Mouse (Mus musculus) CD8-positive naive resting alpha-beta T cell, adult 2 months (primary cell): ENCODE results near the gene Zbtb45.
A peak's percentile ranks its signal among the peaks of the same experiment; 100 is the strongest.

Experiments used
- DNase-seq, 2 experiments: peaks; one replicate each; pipeline ENCODE4 v3.0.0; 2022; ENCODE audit warnings: low read depth in 2 of 2, low spot score in 2 of 2

Zbtb45 gene

DNA sequence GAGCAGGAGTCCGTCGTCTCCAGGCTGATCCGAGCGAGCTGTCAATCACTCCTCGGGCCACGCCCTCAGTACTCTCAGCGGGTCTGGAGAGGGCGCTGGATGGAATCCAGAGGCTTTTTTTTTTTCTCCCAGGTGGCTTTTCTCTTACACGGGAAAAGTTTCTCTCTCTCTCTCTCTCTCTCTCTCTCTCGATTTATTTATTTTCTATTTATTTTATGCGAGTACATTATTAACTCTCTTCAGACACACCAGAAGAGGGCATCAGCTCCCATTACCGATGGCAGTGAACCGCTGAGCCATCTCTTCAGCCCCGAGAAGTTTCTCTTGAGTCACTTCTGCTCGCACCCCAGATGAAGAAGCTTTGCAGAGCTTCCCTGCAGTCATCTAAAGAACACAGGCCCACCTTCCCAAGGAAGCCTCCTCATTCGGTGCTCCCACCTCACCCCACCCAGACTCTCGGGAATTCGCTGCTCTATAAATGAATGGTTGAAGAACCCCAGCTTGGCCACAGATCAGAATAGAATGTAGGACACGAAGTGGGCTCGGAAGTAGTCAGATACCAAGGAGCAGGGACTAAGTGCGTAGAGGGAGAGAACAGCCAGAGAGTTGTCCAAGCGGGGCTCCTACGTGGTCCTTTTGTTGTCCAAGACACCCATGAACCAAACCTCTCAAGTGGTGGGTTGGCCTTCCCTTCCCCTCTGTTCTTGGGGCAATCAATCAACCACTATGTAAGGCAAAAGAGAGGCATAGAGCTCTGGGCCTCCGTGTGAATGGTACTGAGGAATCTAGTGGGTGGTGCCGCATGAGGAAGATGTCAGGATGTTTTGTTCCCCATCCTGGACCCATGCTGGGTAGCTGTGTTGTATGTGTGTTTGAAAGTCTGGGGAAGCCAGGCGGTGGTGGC lies at the start of gene Zbtb45:
Gene Zbtb45, minus strand, starts transcription at position 30 of the 904 bp plus-strand sequence.
- no peak for DNase-seq

DNA sequence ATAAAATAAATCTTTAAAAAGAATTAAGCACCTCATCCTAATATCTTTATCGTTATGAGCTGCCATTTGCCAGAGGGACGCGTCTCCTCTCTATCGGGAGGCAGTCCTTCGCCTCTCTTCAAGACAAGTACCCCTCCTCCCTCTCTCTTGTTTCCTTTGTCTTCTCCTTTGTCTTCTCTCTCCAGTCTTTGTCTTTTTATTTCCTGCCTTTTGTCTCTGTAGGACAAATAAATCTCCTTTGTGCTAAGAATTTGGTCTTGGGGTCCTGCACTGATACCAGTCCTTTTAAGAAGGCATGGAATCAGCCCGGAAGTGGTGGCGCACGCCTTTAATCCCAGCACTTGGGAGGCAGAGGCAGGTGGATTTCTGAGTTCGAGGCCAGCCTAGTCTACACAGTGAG lies 49.7 kb upstream of the Zbtb45 start:
- DNase-seq = no peak

- DNase-seq = no peak
Measured at GRCm38 (mm10) chr7:13056913-13057700, 47.3 kb upstream of the Zbtb45 start.

- DNase-seq = peak; percentile 87 to 88
Measured at GRCm38 (mm10) chr7:13054287-13055010, 44.6 kb upstream of the Zbtb45 start, which contains the start of gene Mzf1. Mzf1 (minus strand) TSS chr7:13054764.

DNA sequence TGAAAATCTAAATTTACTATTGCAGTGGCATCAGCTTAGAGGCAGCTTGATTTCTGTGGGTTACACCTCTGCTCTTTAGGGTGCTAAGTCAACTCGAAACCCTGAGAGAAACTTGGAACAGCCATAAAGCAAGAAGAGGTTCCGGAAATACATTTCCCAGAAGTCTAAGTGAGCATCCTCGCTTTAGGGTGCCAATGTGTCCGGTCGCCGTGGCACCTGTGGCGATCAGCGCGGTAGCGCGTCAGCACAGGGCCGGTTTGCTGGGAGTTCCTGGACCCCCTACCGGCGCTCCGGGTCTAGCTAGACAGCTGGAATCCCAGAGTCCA lies 44.1 kb upstream of the Zbtb45 start:
- DNase-seq = no peak

DNA sequence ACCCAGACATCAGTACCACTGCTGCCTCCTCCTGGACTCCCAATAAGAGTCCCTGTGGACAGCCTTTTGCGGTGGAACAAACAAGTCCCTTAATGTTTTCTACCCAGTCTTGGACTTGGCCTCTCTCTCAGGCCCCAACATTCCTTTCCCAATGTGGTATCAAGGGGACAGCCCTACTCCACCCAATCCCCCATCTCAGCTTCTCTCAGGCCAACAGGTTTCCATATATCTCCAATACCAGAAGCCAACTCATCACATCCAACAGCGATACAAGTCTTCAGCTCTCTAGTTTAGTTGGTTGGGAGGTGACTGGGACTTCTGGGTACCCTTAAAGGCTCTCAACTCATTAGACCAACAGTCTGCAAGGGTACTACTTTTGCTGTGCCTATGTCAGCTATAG lies 43.7 kb upstream of the Zbtb45 start:
- no peak for DNase-seq

DNA sequence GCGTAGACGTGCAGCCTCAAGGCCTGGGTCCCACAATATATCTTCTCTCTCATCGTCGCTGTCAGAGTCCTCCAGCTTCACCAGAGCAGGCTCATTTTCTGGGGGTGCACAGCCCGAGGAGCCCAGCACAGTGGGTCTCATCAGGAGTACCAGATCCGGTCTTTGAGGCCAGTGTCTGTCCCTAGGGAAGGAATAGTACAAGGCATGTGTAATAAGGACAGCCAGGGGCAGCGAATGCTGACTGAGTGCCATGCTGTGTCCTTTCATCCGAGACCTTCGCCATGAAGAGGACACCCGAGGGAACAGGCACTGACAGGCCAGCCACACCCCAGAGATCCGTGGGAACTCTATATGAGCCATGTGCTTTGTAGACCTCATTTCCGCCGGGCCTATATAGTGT lies 43.2 kb upstream of the Zbtb45 start:
- DNase-seq = no peak

DNA sequence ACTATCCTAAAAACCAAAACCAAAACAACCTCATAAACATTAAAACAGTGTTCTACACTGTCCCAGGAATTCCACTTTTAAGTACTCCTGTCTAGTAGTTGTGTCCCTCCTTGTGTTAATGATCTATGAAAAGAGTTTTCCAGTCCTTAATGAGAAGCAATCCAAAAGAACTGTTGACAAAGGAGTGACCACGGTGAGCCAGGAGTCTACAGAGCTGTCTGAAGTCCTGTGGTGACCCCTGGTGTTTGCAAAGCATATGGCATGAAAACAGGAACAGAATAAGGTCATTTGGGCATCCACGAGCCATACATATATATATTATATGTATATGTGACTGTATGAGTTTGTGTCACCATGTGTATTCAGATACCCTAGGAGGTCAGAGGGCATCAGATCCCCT lies 36.2 kb upstream of the Zbtb45 start:
- peak; percentile 60 to 67 for DNase-seq

GRCm38 (mm10) chr7:13044254-13044625 lies 34.4 kb upstream of the Zbtb45 start:
- DNase-seq = no peak

GRCm38 (mm10) chr7:13043445-13044253 lies 33.8 kb upstream of the Zbtb45 start:
- no peak for DNase-seq

DNA sequence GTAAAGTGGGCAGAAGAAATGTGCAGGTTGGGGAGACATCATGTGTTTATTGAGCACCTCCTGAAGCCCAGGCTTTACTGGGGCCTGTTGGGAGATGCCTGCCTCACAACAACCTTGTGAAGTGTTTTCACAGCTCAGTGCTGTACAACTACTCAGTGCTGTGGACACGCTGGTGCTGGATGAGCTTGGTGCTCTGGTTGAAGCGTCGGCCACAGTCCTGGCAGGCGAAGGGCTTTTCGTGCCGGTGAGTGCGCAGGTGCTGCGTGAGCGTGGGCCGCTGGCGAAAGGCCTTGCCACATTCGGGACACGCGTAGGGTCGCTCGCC lies 33.2 kb upstream of the Zbtb45 start:
- no peak for DNase-seq

GRCm38 (mm10) chr7:13042511-13042910 lies 32.7 kb upstream of the Zbtb45 start:
- no peak for DNase-seq

GRCm38 (mm10) chr7:13041256-13041655 lies 31.4 kb upstream of the Zbtb45 start:
- DNase-seq = no peak

- no peak for DNase-seq
Measured at GRCm38 (mm10) chr7:13039181-13039580, 29.3 kb upstream of the Zbtb45 start.

DNA sequence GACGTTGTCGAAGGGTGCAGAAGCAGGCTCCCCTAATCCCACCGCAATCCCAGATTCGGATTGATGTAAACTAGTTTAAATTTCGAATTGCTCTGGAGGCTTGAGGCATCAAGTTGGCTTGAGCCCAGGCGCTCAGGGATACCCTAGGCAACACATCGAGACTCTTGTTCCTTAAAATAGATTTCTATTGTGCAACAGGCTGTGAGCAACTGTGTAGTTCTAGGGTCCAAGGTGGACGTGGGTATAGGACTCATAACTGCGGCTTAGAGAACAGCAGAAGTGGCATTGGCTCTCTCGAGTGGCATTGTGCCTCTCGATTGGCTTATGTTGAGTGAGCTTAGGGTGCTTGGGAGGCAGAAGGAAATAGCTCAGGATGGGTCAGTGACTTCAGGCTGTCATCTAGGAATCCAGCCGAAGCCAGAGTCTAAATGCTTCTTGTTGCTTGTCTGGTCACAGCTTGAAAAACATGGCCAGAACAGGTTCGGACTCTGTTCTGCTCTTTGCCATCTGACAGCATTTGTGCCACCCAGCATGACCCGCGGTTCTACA lies 28.9 kb upstream of the Zbtb45 start:
- DNase-seq = no peak

GRCm38 (mm10) chr7:13037901-13038555 lies 28.2 kb upstream of the Zbtb45 start, which contains the start of gene Ube2m:
Ube2m (minus strand) TSS chr7:13038275.
- peak; percentile 99 for DNase-seq

- DNase-seq = no peak
Measured at GRCm38 (mm10) chr7:13037366-13037765, 27.5 kb upstream of the Zbtb45 start.

- DNase-seq = no peak
Measured at GRCm38 (mm10) chr7:13036806-13037205, 27.0 kb upstream of the Zbtb45 start.

- no peak for DNase-seq
Measured at GRCm38 (mm10) chr7:13035211-13035855, 25.5 kb upstream of the Zbtb45 start.
